Mouse (Mus musculus): ENCODE measurements around the gene Abcc4. TPM values are rescaled to one million over a fixed set of nuclear protein-coding genes. Genes with fewer than 3 reads are reported as not detected.

Gene Abcc4
- polyA plus RNA-seq, 1 experiment = 8.7 TPM

DNA sequence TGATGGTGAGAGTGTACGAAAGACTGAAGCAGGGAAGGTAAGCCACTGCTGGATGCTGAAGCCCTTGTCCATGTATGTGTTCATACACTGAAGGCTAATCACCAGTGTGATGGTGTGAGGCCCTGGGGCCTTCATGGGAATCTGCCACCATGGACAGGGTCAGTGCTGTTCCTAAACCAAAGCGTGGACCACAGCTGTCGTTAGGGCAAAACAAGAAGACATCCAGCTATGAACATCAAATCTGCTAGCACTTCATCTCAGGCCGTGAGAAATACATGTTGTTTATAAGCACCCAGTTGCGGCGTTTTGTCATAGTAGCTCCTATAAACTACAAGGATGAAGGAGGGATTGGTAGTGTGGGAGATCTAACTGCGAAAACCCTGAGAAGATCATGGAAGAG is 97.7 kb downstream of the Abcc4 start:
- TF ChIP-seq CTCF (IDR thresholded peaks at IDR 0.05; ENCODE audit: insufficient read depth, low read length) (no peak), POLR2A (IDR thresholded peaks at IDR 0.05; ENCODE audit: borderline replicate concordance, extremely low read depth, low read depth, low read length) (no peak)
- Histone ChIP-seq H3K4me1 (ENCODE audit: control insufficient read depth, insufficient read depth, low read length) (peaks cover 3% of the 10 kb centered on the region; the same call in 1 of the 2 replicates), H3K4me3 (replicated peaks; ENCODE audit: extremely low read depth, low read depth, low read length) (no peak overlapping the region)
- 79% methylated on average over 7 of the region's 7 CpGs for WGBS
- no peak for DNase-seq

DNA sequence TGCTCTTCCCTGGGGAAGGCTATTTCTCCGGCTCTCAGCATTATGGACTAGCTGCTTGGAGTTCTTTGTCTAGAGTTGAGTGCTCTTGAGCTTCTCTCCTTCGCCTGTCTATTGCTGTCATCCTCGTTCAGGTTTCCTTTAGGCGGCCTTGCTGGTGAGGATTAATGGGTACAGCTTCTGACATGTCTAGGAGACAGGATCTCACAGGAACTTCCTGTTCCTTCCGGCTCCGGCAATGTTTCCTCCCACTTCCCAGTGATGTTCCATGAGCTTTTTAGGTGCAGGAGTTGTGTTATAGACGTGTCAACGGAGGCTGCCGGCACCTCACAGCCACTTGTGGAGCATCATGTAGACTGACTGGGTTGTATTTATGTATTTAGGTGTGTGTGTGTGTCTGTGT is 99.5 kb downstream of the Abcc4 start:
- no peak for TF ChIP-seq POLR2A (IDR thresholded peaks at IDR 0.05; ENCODE audit: borderline replicate concordance, extremely low read depth, low read depth, low read length)
- no peak for TF ChIP-seq CTCF (IDR thresholded peaks at IDR 0.05; ENCODE audit: insufficient read depth, low read length)
- H3K4me3 ChIP-seq (replicated peaks; ENCODE audit: extremely low read depth, low read depth, low read length) = no peak overlapping the region
- DNase-seq = no peak
- WGBS = 54% methylated on average over 9 of the region's 9 CpGs
- H3K4me1 ChIP-seq (ENCODE audit: control insufficient read depth, insufficient read depth, low read length) = peaks cover under 1% of the 10 kb centered on the region

DNA sequence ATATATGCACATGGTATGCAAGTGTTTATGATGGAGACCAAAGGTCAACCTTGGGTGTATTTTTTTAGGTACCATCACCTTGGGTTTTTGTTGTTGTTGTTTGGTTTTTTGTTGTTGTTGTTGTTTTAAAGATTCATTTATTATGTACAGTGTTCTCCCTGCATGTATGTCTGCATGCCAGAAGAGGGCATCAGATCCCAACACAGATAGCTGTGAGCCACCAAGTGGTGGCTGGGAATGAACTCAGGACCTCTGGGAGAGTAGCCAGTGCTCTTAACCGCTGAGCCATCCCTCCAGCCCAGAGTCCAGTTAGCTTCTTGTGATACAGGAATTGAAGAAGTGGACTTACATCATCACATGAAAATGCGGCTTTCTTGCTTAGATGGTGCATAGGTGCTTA is 101.1 kb downstream of the Abcc4 start:
- H3K4me1 ChIP-seq (ENCODE audit: control insufficient read depth, insufficient read depth, low read length) = no peaks in the 10 kb centered on the region; the same call in 1 of the 2 replicates
- WGBS = 97% methylated on average over 2 of the region's 2 CpGs
- no peak for DNase-seq
- H3K4me3 ChIP-seq (replicated peaks; ENCODE audit: extremely low read depth, low read depth, low read length) = no peak overlapping the region
- TF ChIP-seq CTCF (IDR thresholded peaks at IDR 0.05; ENCODE audit: insufficient read depth, low read length) = no peak
- no peak for TF ChIP-seq POLR2A (IDR thresholded peaks at IDR 0.05; ENCODE audit: borderline replicate concordance, extremely low read depth, low read depth, low read length)

DNA sequence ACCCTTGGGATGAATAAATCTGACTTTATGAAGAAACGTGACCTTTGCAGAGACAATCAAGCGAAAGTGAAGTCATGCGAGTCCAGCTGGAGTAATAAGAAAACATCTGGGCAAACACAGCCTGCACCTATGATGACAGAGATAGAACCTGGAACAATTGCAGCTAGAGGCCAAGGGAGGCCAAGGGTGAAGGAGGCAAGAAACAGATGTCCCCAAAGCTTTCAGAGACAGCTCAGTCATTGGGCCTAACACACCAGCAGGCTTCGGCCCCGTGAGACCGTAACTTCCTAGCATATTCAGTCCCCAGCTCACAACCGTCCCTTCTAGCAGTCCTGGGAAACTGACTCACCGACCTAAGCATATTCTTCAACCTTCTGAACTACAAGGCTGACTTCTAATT is 104.0 kb downstream of the Abcc4 start:
- no peak for TF ChIP-seq CTCF (IDR thresholded peaks at IDR 0.05; ENCODE audit: insufficient read depth, low read length)
- no peak for TF ChIP-seq POLR2A (IDR thresholded peaks at IDR 0.05; ENCODE audit: borderline replicate concordance, extremely low read depth, low read depth, low read length)
- 71% methylated on average over 8 of the region's 8 CpGs for WGBS
- no peak for DNase-seq
- Histone ChIP-seq H3K4me3 (replicated peaks; ENCODE audit: extremely low read depth, low read depth, low read length) (no peak overlapping the region), H3K4me1 (ENCODE audit: control insufficient read depth, insufficient read depth, low read length) (no peaks in the 10 kb centered on the region; the same call in 1 of the 2 replicates)

DNA sequence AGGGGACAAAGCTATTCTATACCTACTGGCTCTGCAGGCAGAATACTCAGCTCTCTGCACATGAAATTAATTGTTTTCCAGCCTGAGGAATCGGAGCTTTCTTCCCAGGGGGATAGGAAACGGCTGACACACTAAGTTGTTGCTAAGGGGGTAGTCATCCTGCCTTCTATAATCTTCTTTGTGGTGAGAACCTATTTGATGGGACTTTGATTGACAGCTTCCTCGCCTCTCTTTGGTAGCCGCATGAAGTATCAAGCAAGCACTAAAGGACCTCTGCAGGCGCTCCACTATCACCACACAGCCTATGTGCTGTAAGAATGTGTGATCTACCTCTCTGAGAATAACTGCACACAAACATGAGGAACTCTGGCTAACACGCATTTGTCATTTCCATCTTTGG is 105.3 kb downstream of the Abcc4 start:
- TF ChIP-seq CTCF (IDR thresholded peaks at IDR 0.05; ENCODE audit: insufficient read depth, low read length) (no peak), POLR2A (IDR thresholded peaks at IDR 0.05; ENCODE audit: borderline replicate concordance, extremely low read depth, low read depth, low read length) (no peak)
- Histone ChIP-seq H3K4me1 (ENCODE audit: control insufficient read depth, insufficient read depth, low read length) (no peaks in the 10 kb centered on the region; the same call in 1 of the 2 replicates), H3K4me3 (replicated peaks; ENCODE audit: extremely low read depth, low read depth, low read length) (no peak overlapping the region)
- 80% methylated on average over 6 of the region's 6 CpGs for WGBS
- DNase-seq = no peak

DNA sequence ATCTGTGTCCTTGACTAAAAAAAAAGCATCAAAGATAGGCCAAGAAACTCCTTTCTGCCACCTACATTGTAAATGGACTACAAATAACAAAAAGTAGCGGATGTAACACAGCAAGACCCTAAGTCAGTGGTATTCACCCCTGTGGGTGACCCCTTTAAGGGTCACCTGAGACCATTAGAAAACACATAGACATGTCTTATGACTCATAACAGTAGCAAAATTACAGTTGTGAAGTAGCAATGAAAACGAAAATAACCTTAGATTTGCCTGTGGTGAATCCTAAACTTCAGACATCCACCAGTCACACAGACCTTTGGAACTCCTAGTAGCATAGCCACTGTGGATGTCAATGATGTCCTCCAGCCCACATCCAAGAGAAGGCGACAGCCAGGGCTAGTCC is 107.3 kb downstream of the Abcc4 start:
- H3K4me3 ChIP-seq (replicated peaks; ENCODE audit: extremely low read depth, low read depth, low read length) = no peak overlapping the region
- WGBS = 93% methylated on average over 3 of the region's 3 CpGs
- no peak for DNase-seq
- peaks cover 3% of the 10 kb centered on the region for H3K4me1 ChIP-seq (ENCODE audit: control insufficient read depth, insufficient read depth, low read length)
- no peak for TF ChIP-seq CTCF (IDR thresholded peaks at IDR 0.05; ENCODE audit: insufficient read depth, low read length)
- no peak for TF ChIP-seq POLR2A (IDR thresholded peaks at IDR 0.05; ENCODE audit: borderline replicate concordance, extremely low read depth, low read depth, low read length)

DNA sequence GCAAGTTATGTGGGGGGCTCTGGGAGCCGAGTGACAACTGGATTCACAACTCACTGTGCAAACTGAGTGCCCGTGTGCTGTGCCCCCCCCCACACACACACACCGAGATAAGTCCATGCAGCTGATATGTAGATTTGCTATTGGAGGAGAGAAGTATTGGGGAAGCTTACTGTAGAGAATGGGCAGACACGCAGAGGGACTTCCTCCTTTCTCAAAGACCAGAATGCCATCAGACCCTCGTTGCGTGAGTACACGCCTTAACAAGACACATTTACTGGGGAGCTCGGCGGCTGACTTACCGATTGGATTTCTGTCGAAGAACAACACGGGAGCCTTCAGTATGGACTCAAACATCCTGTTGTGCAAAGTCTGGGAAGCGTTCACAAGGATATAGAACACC is 111.6 kb downstream of the Abcc4 start:
- TF ChIP-seq CTCF (IDR thresholded peaks at IDR 0.05; ENCODE audit: insufficient read depth, low read length) = no peak
- no peak for TF ChIP-seq POLR2A (IDR thresholded peaks at IDR 0.05; ENCODE audit: borderline replicate concordance, extremely low read depth, low read depth, low read length)
- peaks cover 3% of the 10 kb centered on the region; the same call in 1 of the 2 replicates for H3K4me1 ChIP-seq (ENCODE audit: control insufficient read depth, insufficient read depth, low read length)
- no peak overlapping the region for H3K4me3 ChIP-seq (replicated peaks; ENCODE audit: extremely low read depth, low read depth, low read length)
- DNase-seq = no peak
- 55% methylated on average over 13 of the region's 13 CpGs for WGBS

DNA sequence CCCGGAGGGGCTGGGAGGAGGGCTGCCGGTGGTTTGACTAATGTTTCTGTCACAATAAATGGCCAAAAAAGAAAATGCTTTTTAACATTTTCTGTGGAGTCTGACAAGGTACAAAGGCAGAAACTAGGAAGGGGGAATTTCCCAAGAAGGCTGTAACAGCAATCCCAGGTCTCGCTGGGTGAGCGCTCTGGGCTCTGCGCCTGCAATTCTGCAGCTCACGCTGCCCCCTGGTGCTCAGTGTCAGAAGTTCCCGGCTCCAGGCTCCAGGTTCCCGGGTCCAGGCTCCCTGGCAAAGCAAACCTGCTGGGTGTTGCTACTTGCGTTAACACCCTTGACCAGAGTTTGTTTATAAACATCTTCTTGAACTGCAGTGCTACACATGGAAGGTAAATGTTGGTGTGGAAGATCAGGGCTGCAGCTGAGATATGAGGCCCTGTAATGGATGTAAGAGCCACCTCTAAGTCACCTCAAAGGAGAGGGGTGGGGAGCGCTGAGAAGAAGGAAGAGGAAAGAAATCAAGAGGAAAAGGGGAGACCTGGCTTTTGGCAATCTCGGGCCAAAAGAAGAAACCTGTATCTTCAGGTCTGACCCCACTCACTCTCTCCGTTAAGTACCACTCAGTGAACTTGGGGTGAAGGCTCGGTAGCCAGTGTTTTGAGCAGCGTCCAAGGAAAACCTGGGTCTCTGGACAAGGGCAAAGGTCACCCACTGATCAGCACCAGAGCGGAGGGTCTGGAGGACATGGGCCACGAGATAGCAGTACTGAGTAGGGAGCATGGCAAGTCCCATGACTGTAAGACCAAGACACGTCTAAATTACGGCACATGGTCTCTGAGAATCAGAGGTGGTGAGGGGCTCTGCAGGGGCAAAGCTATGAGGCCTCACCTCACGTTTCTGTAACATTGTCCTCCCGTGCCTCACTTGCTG is 114.3 kb downstream of the Abcc4 start:
- DNase-seq = peak; percentile 70
- TF ChIP-seq POLR2A (IDR thresholded peaks at IDR 0.05; ENCODE audit: borderline replicate concordance, extremely low read depth, low read depth, low read length) (no peak), CTCF (IDR thresholded peaks at IDR 0.05; ENCODE audit: insufficient read depth, low read length) (peak; percentile 85)
- H3K4me1 ChIP-seq (ENCODE audit: control insufficient read depth, insufficient read depth, low read length) = peaks cover 3% of the 10 kb centered on the region; the same call in 1 of the 2 replicates
- H3K4me3 ChIP-seq (replicated peaks; ENCODE audit: extremely low read depth, low read depth, low read length) = no peak overlapping the region
- 50% methylated on average over 20 of the region's 20 CpGs for WGBS

DNA sequence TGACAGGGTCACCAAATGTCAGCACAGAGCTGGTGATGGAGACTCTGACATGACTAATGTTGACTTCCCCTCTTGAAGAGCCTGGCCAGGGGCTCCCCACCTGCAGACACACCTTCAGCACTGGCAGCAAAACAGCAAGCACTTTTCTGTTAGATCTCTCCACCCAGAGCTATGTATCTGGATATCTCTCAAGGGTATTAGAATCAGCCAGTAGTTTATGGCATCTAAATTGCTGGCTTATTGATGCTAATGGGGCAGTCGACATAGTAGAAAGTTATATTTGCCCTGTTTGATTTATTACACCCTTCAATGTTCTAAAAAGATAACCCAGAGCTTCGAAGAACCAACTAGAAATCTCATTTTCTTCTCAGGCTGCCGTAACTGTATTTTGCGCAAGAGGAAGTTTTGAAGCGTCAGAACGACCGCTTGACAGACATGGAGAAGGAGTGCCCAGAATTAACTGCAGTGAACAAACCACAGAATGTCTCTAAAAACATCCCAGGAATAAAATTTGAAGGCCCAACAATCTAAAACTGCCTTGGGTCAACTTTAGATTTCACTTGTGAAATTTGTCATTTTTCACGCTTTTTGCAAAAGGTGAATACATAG is 123.6 kb downstream of the Abcc4 start:
- Histone ChIP-seq H3K4me1 (ENCODE audit: control insufficient read depth, insufficient read depth, low read length) (no peaks in the 10 kb centered on the region), H3K4me3 (replicated peaks; ENCODE audit: extremely low read depth, low read depth, low read length) (no peak overlapping the region)
- no peak for DNase-seq
- 66% methylated on average over 8 of the region's 8 CpGs for WGBS
- no peak for TF ChIP-seq POLR2A (IDR thresholded peaks at IDR 0.05; ENCODE audit: borderline replicate concordance, extremely low read depth, low read depth, low read length)
- no peak for TF ChIP-seq CTCF (IDR thresholded peaks at IDR 0.05; ENCODE audit: insufficient read depth, low read length)

All from lung, adult 2 months (tissue).